Mouse (Mus musculus) MEL (cell line): ENCODE data around the gene Otud1.

Experiments used
- MAX ChIP-seq: IDR thresholded peaks from 2 replicates; pipeline ENCODE4 v1.6.1; 2011; ENCODE audit warnings: low read length, improper control_type of control experiment
- MAZ ChIP-seq: IDR thresholded peaks from 2 replicates; pipeline ENCODE4 v1.6.1; 2012; ENCODE audit warnings: low read depth, mild to moderate bottlenecking, inconsistent platforms, low read length, improper control_type of control experiment
- NRF1 ChIP-seq: IDR thresholded peaks from 2 replicates; pipeline ENCODE4 v1.6.1; 2014; ENCODE audit warnings: low read depth, mild to moderate bottlenecking, inconsistent platforms, low read length, improper control_type of control experiment, moderate library complexity; ENCODE audit not compliant: poor library complexity, insufficient read depth, severe bottlenecking

GRCm38 (mm10) chr2:19630544-19630943, 27.0 kb upstream of the Otud1 start:
- TF ChIP-seq MAZ: no peak
- no peak for TF ChIP-seq NRF1
- no peak for TF ChIP-seq MAX
